Mouse (Mus musculus): ENCODE data around the gene Polm. TPM values are rescaled to one million over a fixed set of nuclear protein-coding genes. Genes with fewer than 3 reads are reported as not detected.

The Polm gene
- total and polyA plus RNA-seq, 3 experiments = 5.4 to 18.3 TPM; not detected in 1

DNA sequence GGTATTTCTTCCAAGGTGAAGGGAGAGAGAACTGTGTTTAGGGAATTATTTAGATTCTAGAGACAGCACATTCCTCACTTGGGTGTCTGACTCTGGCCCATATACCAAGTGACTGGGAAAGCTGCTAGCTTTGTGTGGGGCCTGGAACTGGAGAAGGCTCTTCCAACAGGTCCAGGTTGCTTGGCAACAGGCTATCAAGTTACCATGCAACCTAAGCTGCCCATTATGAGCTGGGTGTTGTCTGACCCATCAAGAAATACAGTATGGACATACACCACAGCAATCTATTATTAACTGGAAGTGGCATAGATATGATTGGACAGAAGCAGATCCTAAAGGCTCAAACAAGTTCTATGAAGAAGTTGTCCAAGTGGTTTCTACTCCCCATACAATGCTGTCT is 12.4 kb downstream of the Polm start:
- Histone ChIP-seq H3K27me3 (ENCODE audit: control insufficient read depth in 1 of 2, insufficient read depth in 2 of 2, low read length in 2 of 2) (no peaks in the 10 kb centered on the region), H3K9ac (ENCODE audit: control insufficient read depth, low read depth, low read length, poor library complexity, severe bottlenecking) (no peak overlapping the region), H3K4me1 (ENCODE audit: control insufficient read depth in 1 of 2, insufficient read depth in 2 of 2, low read length in 2 of 2) (peaks cover 11 to 18% of the 10 kb centered on the region in 2 experiments), H3K4me3 (ENCODE audit: control insufficient read depth in 1 of 2, insufficient read depth in 1 of 2, low read depth in 2 of 2, low read length in 2 of 2) (no peak overlapping the region), H3K27ac (ENCODE audit: control insufficient read depth, low read depth, low read length) (no peak overlapping the region), H3K79me2 (ENCODE audit: control insufficient read depth, insufficient read depth, low read length, poor library complexity) (no peaks in the 10 kb centered on the region), H3K36me3 (ENCODE audit: control insufficient read depth in 1 of 2, insufficient read depth in 2 of 2, low read length in 2 of 2) (peaks cover 5 to 18% of the 10 kb centered on the region in 2 experiments), H3K9me3 (replicated peaks; ENCODE audit: insufficient read depth, low read length) (no peaks in the 10 kb centered on the region)
- no peak for DNase-seq (ENCODE audit: low read depth, low spot score)
- TF ChIP-seq ZKSCAN1 (IDR thresholded peaks at IDR 0.05; ENCODE audit: low read depth, low read length) = no peak
- TF ChIP-seq MYB (IDR thresholded peaks at IDR 0.05; ENCODE audit: low read depth, low read length) = no peak
- TF ChIP-seq HCFC1 (IDR thresholded peaks at IDR 0.05; ENCODE audit: low read depth, low read length) = no peak
- no peak for TF ChIP-seq NRF1 (IDR thresholded peaks at IDR 0.05; ENCODE audit: insufficient read depth, low read depth, low read length, poor library complexity, severe bottlenecking)
- no peak for TF ChIP-seq POLR2AphosphoS5 (IDR thresholded peaks at IDR 0.05; ENCODE audit: borderline replicate concordance, low read depth, low read length)
- TF ChIP-seq EP300 (IDR thresholded peaks at IDR 0.05; ENCODE audit: low read depth in 1 of 2, low read length in 2 of 2) = no peak
- TF ChIP-seq UBTF (IDR thresholded peaks at IDR 0.05; ENCODE audit: borderline replicate concordance, insufficient read depth, low read depth, low read length) = no peak

DNA sequence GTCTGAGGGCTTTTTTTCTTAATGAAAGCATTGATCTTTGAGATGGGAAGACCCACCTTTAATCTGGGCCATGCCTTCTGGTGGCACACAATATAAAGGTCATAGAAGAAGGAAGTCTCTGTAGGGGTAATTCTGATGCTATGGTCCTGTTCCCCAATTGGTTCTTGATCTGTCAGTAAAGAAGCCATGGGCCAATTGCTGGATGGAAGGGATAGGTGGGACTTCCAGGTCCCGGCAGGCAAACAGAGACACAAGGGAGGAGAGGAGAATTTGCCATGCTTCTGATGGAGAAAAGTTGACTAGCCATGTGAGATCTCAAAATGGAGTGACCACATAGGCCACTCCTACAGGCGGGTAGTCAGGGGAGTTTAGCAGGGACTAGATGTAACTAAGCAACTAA is 18.6 kb downstream of the Polm start:
- Histone ChIP-seq H3K36me3 (ENCODE audit: control insufficient read depth in 1 of 2, insufficient read depth in 2 of 2, low read length in 2 of 2) (peaks cover 0 to 4% of the 10 kb centered on the region in 2 experiments; a peak in 2 of 4 replicates), H3K27ac (ENCODE audit: control insufficient read depth, low read depth, low read length) (no peak overlapping the region), H3K27me3 (ENCODE audit: control insufficient read depth in 1 of 2, insufficient read depth in 2 of 2, low read length in 2 of 2) (no peaks in the 10 kb centered on the region), H3K79me2 (ENCODE audit: control insufficient read depth, insufficient read depth, low read length, poor library complexity) (no peaks in the 10 kb centered on the region), H3K9ac (ENCODE audit: control insufficient read depth, low read depth, low read length, poor library complexity, severe bottlenecking) (peak overlapping the region; percentile 54), H3K4me3 (ENCODE audit: control insufficient read depth in 1 of 2, insufficient read depth in 1 of 2, low read depth in 2 of 2, low read length in 2 of 2) (peak overlapping the region; percentile 42 to 66), H3K9me3 (replicated peaks; ENCODE audit: insufficient read depth, low read length) (no peaks in the 10 kb centered on the region), H3K4me1 (ENCODE audit: control insufficient read depth in 1 of 2, insufficient read depth in 2 of 2, low read length in 2 of 2) (peaks cover 0 to 5% of the 10 kb centered on the region in 2 experiments; a peak in 1 of 4 replicates)
- DNase-seq (ENCODE audit: low read depth, low spot score) = peak; percentile 85
- TF ChIP-seq MYB (IDR thresholded peaks at IDR 0.05; ENCODE audit: low read depth, low read length) (no peak), CHD1 (IDR thresholded peaks at IDR 0.05; ENCODE audit: low read depth, low read length) (no peak), CHD2 (IDR thresholded peaks at IDR 0.05; ENCODE audit: low read length) (peak; percentile 44; the same call in 1 of the 2 replicates), TBP (IDR thresholded peaks at IDR 0.05; ENCODE audit: low read depth, low read length) (0 out of 2 replicates have a peak, but pooled peaks have one; percentile 17), BHLHE40 (IDR thresholded peaks at IDR 0.05; ENCODE audit: borderline replicate concordance, low read depth, low read length) (no peak), UBTF (IDR thresholded peaks at IDR 0.05; ENCODE audit: borderline replicate concordance, insufficient read depth, low read depth, low read length) (no peak), ZNF384 (IDR thresholded peaks at IDR 0.05; ENCODE audit: low read depth, low read length) (no peak), E2F4 (IDR thresholded peaks at IDR 0.05; ENCODE audit: borderline replicate concordance, low read depth, low read length) (no peak), MXI1 (IDR thresholded peaks at IDR 0.05; ENCODE audit: low read depth, low read length) (peak; percentile 58; the same call in 1 of the 2 replicates), ZKSCAN1 (IDR thresholded peaks at IDR 0.05; ENCODE audit: low read depth, low read length) (no peak), SIN3A (IDR thresholded peaks at IDR 0.05; ENCODE audit: low read length) (peak; percentile 61; the same call in 1 of the 2 replicates), TCF12 (IDR thresholded peaks at IDR 0.05; ENCODE audit: low read depth, low read length) (no peak), POLR2AphosphoS2 (IDR thresholded peaks at IDR 0.05; ENCODE audit: low read length) (peak; percentile 35; the same call in 1 of the 2 replicates), RCOR1 (IDR thresholded peaks at IDR 0.05; ENCODE audit: low read depth, low read length) (no peak), MAZ (IDR thresholded peaks at IDR 0.05; ENCODE audit: low read depth, low read length) (no peak), GABPA (IDR thresholded peaks at IDR 0.05; ENCODE audit: low read depth, low read length) (no peak), JUND (IDR thresholded peaks at IDR 0.05; ENCODE audit: low read depth, low read length) (no peak), GATA1 (IDR thresholded peaks at IDR 0.05; ENCODE audit: low read depth, low read length) (no peak), MAFK (IDR thresholded peaks at IDR 0.05; ENCODE audit: borderline replicate concordance, low read depth, low read length) (no peak), RAD21 (IDR thresholded peaks at IDR 0.05; ENCODE audit: low read depth, low read length) (no peak), ZC3H11A (IDR thresholded peaks at IDR 0.05; ENCODE audit: low read depth, low read length) (no peak), HCFC1 (IDR thresholded peaks at IDR 0.05; ENCODE audit: low read depth, low read length) (0 out of 2 replicates have a peak, but pooled peaks have one; percentile 54), CTCF (IDR thresholded peaks at IDR 0.05 in 2 of 3, conservative IDR thresholded peaks at IDR 0.05 in 1 of 3; ENCODE audit: control insufficient read depth in 1 of 3, insufficient read depth in 1 of 3, low read depth in 2 of 3, low read length in 3 of 3, poor library complexity in 1 of 3, severe bottlenecking in 1 of 3) (no peak), USF1 (IDR thresholded peaks at IDR 0.05; ENCODE audit: low read depth, low read length) (no peak), MEF2A (IDR thresholded peaks at IDR 0.05; ENCODE audit: extremely low read depth, insufficient replicate concordance, low read depth, low read length, poor library complexity, severe bottlenecking) (no peak), MYC (IDR thresholded peaks at IDR 0.05; ENCODE audit: low read depth, low read length) (0 out of 2 replicates have a peak, but pooled peaks have one; percentile 36), POLR2AphosphoS5 (IDR thresholded peaks at IDR 0.05; ENCODE audit: borderline replicate concordance, low read depth, low read length) (no peak), TAL1 (IDR thresholded peaks at IDR 0.05; ENCODE audit: low read length) (no peak)

Data from MEL (cell line).